Mouse (Mus musculus) small intestine, adult 2 months (tissue): ENCODE measurements around the gene Nlrp9b.

ENCODE experiments used
- CTCF ChIP-seq: fragments of 200-500 bp; IDR thresholded peaks from 2 replicates; pipeline ENCODE4 v1.5.1; 2012; ENCODE audit warnings: low read depth, mild to moderate bottlenecking, control low read depth, inconsistent platforms, low read length, moderate library complexity, mixed read lengths; ENCODE audit not compliant: insufficient replicate concordance, insufficient read length; ENCODE audit errors: extremely low read depth
- POLR2A ChIP-seq: fragments of 200-500 bp; IDR thresholded peaks from 2 replicates; pipeline ENCODE4 v1.6.1; 2012; ENCODE audit warnings: low read depth, mild to moderate bottlenecking, control low read depth, inconsistent platforms, low read length, moderate library complexity

GRCm38 (mm10) chr7:19955861-19956260 is 35.4 kb upstream of the Nlrp9b start:
- TF ChIP-seq CTCF (no peak), POLR2A (no peak)
